Mouse (Mus musculus) bone marrow, adult 2 months (tissue): ENCODE measurements around the gene Tm4sf5. TPM values are rescaled to one million over a fixed set of nuclear protein-coding genes. Genes with fewer than 3 reads are reported as not detected.
"Not testable (repeated sequence)": the region's sequence is repeated elsewhere in the genome, so short reads cannot be mapped to it uniquely, and the experiment has no call there.

ENCODE experiments used
- H3K27ac ChIP-seq: fragments of 200-500 bp; 2 replicates; pipeline ENCODE4 v1.5.1; 2012; ENCODE audit warnings: low read depth, mild to moderate bottlenecking, control low read depth, inconsistent platforms, low read length; ENCODE audit not compliant: control insufficient read depth, poor library complexity, insufficient read depth
- H3K4me1 ChIP-seq: fragments of 200-500 bp; 2 replicates; pipeline ENCODE4 v1.6.1; 2011; ENCODE audit warnings: low read length; ENCODE audit not compliant: control insufficient read depth, insufficient read depth
- H3K4me3 ChIP-seq: fragments of 200-500 bp; replicated peaks from 2 replicates; pipeline ENCODE3; 2011; ENCODE audit warnings: mild to moderate bottlenecking, low read depth, low read length, control low read depth; ENCODE audit not compliant: control insufficient read depth
- CTCF ChIP-seq: fragments of 200-500 bp; IDR thresholded peaks from 2 replicates; pipeline ENCODE4 v1.5.1; 2011; ENCODE audit warnings: low read length, control low read depth; ENCODE audit not compliant: control insufficient read depth, insufficient read depth
- POLR2A ChIP-seq: fragments of 200-500 bp; IDR thresholded peaks from 2 replicates; pipeline ENCODE4 v1.6.1; 2011; ENCODE audit warnings: low read depth, mild to moderate bottlenecking, control low read depth, low read length, borderline replicate concordance; ENCODE audit not compliant: control insufficient read depth
- WGBS: fragments of 180-500 bp; shearing (Covaris S2); methylation state at CpG from one replicate; pipeline ENCODE4 v1.1.7; 2018; 5-methylcytosine and 5-hydroxymethylcytosine counted together
- polyA plus RNA-seq: library from polyadenylated mRNA; stranded (reverse); fragments of >200 nt; gene quantifications from 2 replicates; pipeline ENCODE4 v1.2.4, GENCODE M21; 2011; ENCODE audit warnings: low replicate concordance; ENCODE audit not compliant: missing spikeins, insufficient read depth, insufficient read length

The Tm4sf5 gene
- polyA plus RNA-seq, 1 experiment = not detected

GRCm38 (mm10) chr11:70514288-70514687, 9.2 kb downstream of the Tm4sf5 start, which contains the start of gene Vmo1:
Gene Vmo1 (minus strand): TSS chr11:70514616.
- Histone ChIP-seq H3K4me3 (no peak within 1 kb of the TSS), H3K27ac (no peak within 1 kb of the TSS), H3K4me1 (no peaks in the 10 kb centered on the region)
- WGBS = 87% methylated on average over 7 of the region's 7 CpGs
- TF ChIP-seq CTCF (no peak), POLR2A (no peak)

- Histone ChIP-seq H3K27ac (no peak overlapping the region), H3K4me3 (no peak overlapping the region), H3K4me1 (no peaks in the 10 kb centered on the region)
- TF ChIP-seq POLR2A (no peak), CTCF (no peak)
- 18% methylated on average over 2 of the region's 2 CpGs for WGBS
These were observed 11.3 kb downstream of the Tm4sf5 start for GRCm38 (mm10) chr11:70516352-70516751.

- Histone ChIP-seq H3K4me1 (no peaks in the 10 kb centered on the region), H3K27ac (no peak overlapping the region), H3K4me3 (no peak overlapping the region)
- TF ChIP-seq POLR2A = no peak
- no peak for TF ChIP-seq CTCF
- 61% methylated on average over 1 of the region's 1 CpGs for WGBS
These were observed 13.4 kb downstream of the Tm4sf5 start for GRCm38 (mm10) chr11:70518436-70518835.

GRCm38 (mm10) chr11:70518923-70519322, 13.9 kb downstream of the Tm4sf5 start, which contains the start of gene Gltpd2:
Gene Gltpd2 (plus strand): TSS chr11:70519196.
- no peak for TF ChIP-seq POLR2A
- no peak for TF ChIP-seq CTCF
- no peak within 1 kb of the TSS for H3K4me3 ChIP-seq
- H3K4me1 ChIP-seq = no peaks in the 10 kb centered on the region
- 84% methylated on average over 10 of the region's 10 CpGs for WGBS
- H3K27ac ChIP-seq = no peak within 1 kb of the TSS

- TF ChIP-seq CTCF (no peak), POLR2A (no peak)
- WGBS = 81% methylated on average over 41 of the region's 41 CpGs
- no peaks in the 10 kb centered on the region for H3K4me1 ChIP-seq
- no peak overlapping the region for H3K27ac ChIP-seq
- no peak overlapping the region for H3K4me3 ChIP-seq
These were observed 15.2 kb downstream of the Tm4sf5 start for GRCm38 (mm10) chr11:70520178-70520769.

- not testable (repeated sequence) for H3K4me1 ChIP-seq, H3K27ac ChIP-seq, H3K4me3 ChIP-seq
- WGBS = 90% methylated on average over 8 of the region's 8 CpGs
These were observed 18.4 kb downstream of the Tm4sf5 start for GRCm38 (mm10) chr11:70523306-70523989.

GRCm38 (mm10) chr11:70524782-70525181, 19.7 kb downstream of the Tm4sf5 start:
- Histone ChIP-seq H3K4me1 (no peaks in the 10 kb centered on the region; the same call in 1 of the 2 replicates), H3K27ac (no peak overlapping the region), H3K4me3 (no peak overlapping the region)
- TF ChIP-seq CTCF (no peak), POLR2A (no peak)
- 3% methylated on average over 8 of the region's 8 CpGs for WGBS

GRCm38 (mm10) chr11:70525184-70525678, 20.2 kb downstream of the Tm4sf5 start, which contains the start of gene Psmb6:
Gene Psmb6 (plus strand): TSS chr11:70525367.
- TF ChIP-seq POLR2A (peak; percentile 73; the same call in 1 of the 2 replicates), CTCF (no peak)
- Histone ChIP-seq H3K4me3 (peak within 1 kb of the TSS; percentile 84), H3K27ac (no peak within 1 kb of the TSS), H3K4me1 (no peaks in the 10 kb centered on the region; the same call in 1 of the 2 replicates)
- under 1% methylated on average over 26 of the region's 26 CpGs for WGBS
